Mouse (Mus musculus): Measurements from ENCODE around the gene Dram1. TPM values are rescaled to one million over a fixed set of nuclear protein-coding genes. Genes with fewer than 3 reads are reported as not detected.
"Not testable (repeated sequence)": the region's sequence is repeated elsewhere in the genome, so short reads cannot be mapped to it uniquely, and the experiment has no call there.

Gene Dram1
- polyA plus RNA-seq, 1 experiment from 2014 or later, result 0.55 TPM

DNA sequence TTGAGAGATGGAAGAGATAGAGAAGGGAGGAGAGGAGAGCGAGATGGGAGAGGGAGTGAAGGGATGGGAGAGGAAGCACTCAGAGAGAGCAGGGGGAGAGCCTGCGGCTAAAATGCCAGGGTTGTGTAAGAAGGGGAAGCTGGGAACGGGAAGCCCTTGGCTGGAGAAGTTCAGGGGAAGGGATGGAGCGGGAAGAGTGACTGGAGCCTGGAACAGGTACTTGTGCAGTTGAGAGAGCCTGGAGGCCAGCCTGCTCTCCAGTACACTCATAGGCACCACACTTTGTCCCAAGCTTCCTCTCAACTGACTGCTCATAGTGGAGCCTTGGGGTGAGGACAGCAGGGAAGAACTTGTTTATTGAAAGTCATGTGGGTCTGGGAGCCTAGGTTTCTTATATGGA, 4.6 kb upstream of the Dram1 start:
- 76% methylated on average over 4 of the region's 4 CpGs for WGBS
- Histone ChIP-seq H3K4me3 (no peak overlapping the region), H3K27me3 (replicated peaks) (no peaks in the 10 kb centered on the region), H3K4me2 (replicated peaks) (no peak overlapping the region), H3K9ac (no peak overlapping the region), H3K36me3 (no peaks in the 10 kb centered on the region), H3K27ac (no peak overlapping the region), H3K4me1 (peaks cover 14% of the 10 kb centered on the region), H3K9me3 (no peaks in the 10 kb centered on the region)
- ATAC-seq (ENCODE audit: low FRiP score, low read depth), result no peak

- WGBS, result 79% methylated on average over 6 of the region's 6 CpGs
- ATAC-seq (ENCODE audit: low FRiP score, low read depth), result no peak
- no peak overlapping the region for H3K9ac ChIP-seq
Observed at GRCm38 (mm10) chr10:88382009-88382408, 3.1 kb upstream of the Dram1 start.

DNA sequence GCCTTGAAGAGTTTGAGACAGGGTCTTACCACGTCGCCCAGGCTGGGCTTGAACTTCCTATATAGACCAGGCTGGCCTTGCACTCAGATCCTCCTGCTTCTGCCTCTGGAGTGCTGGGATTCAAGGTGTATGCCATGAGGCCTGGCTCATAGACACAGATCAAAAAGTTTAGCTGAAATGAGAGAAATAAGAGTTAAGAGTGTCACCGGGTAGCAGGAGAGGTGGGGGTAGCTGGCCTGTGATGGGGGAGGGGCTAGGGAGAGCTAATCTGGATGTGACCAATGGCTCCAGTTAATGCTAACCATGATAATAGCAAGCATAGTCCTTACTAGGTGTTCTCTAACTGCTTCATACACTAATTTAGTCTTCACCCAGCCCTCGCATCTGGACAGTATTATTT, 2.4 kb upstream of the Dram1 start:
- no peak overlapping the region for H3K27ac ChIP-seq
- ATAC-seq (ENCODE audit: low FRiP score, low read depth), result no peak
- H3K4me2 ChIP-seq (replicated peaks), result no peak overlapping the region
- H3K36me3 ChIP-seq, result no peaks in the 10 kb centered on the region
- no peak overlapping the region for H3K4me3 ChIP-seq
- no peaks in the 10 kb centered on the region for H3K27me3 ChIP-seq (replicated peaks)
- peaks cover 14% of the 10 kb centered on the region for H3K4me1 ChIP-seq
- 71% methylated on average over 4 of the region's 4 CpGs for WGBS
- H3K9me3 ChIP-seq, result no peaks in the 10 kb centered on the region
- H3K9ac ChIP-seq, result no peak overlapping the region

More at GRCm38 (mm10) chr10:88382009-88382408, 3.1 kb upstream of the Dram1 start:
- no peak overlapping the region for H3K4me3 ChIP-seq
- no peaks in the 10 kb centered on the region for H3K9me3 ChIP-seq
- H3K27ac ChIP-seq, result no peak overlapping the region
- H3K27me3 ChIP-seq (replicated peaks), result no peaks in the 10 kb centered on the region
- H3K4me1 ChIP-seq, result peaks cover 14% of the 10 kb centered on the region
- H3K4me2 ChIP-seq (replicated peaks), result no peak overlapping the region
- H3K36me3 ChIP-seq, result no peaks in the 10 kb centered on the region

DNA sequence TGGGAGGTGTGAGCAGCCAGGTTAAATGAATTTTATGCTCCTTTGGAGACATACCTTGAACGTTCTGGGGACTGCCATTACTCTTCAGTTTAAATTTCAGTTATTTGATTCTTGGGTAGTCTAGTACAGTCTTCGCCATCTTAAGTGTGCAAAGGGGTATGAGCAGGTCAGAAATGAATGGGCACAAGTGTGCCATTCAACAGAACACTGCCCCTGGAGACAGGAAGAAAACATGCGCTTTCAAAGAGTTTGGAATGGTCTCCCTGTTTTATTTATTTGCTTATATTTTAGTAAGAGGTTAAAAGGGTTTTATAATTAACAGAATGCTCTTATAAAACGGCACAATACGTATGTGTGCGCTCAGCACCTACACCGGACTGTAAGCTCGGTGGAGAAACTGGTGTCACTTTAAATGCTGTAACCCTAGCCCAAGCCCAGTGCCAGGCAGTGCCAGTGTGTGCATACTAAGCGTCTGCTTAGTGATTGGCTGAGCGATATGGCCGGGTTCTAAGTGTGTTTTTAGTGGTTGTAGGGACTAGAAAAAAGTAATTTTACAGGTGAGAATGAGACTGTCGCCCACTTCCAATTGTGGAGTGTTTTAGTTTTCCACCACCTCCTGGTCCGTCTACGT, 1.7 kb upstream of the Dram1 start:
- H3K27ac ChIP-seq, result no peak overlapping the region
- WGBS, result 53% methylated on average over 14 of the region's 14 CpGs
- peaks cover 14% of the 10 kb centered on the region for H3K4me1 ChIP-seq
- no peaks in the 10 kb centered on the region for H3K27me3 ChIP-seq (replicated peaks)
- H3K9ac ChIP-seq, result 0 out of 2 replicates have a peak overlapping the region, but pooled peaks have one; percentile 21
- ATAC-seq (ENCODE audit: low FRiP score, low read depth), result no peak
- no peaks in the 10 kb centered on the region for H3K36me3 ChIP-seq
- peak overlapping the region; percentile 90 for H3K4me2 ChIP-seq (replicated peaks)
- H3K4me3 ChIP-seq, result peak overlapping the region; percentile 82; the same call in 1 of the 2 replicates
- H3K9me3 ChIP-seq, result no peaks in the 10 kb centered on the region

GRCm38 (mm10) chr10:88380002-88380401, 1.1 kb upstream of the Dram1 start:
- H3K27me3 ChIP-seq (replicated peaks), result no peaks in the 10 kb centered on the region
- H3K4me1 ChIP-seq, result peaks cover 14% of the 10 kb centered on the region
- no peaks in the 10 kb centered on the region for H3K9me3 ChIP-seq
- no peaks in the 10 kb centered on the region for H3K36me3 ChIP-seq
- 2% methylated on average over 11 of the region's 11 CpGs for WGBS
- H3K27ac ChIP-seq, result no peak overlapping the region
- H3K4me3 ChIP-seq, result peak overlapping the region; percentile 82
- peak overlapping the region; percentile 90 for H3K4me2 ChIP-seq (replicated peaks)
- peak overlapping the region; percentile 82 for H3K9ac ChIP-seq
- 0 out of 2 replicates have a peak, but pooled peaks have one; percentile 23 for ATAC-seq (ENCODE audit: low FRiP score, low read depth)

GRCm38 (mm10) chr10:88377666-88378065, 1.2 kb downstream of the Dram1 start:
- H3K9ac ChIP-seq, result no peak overlapping the region
- 82% methylated on average over 4 of the region's 4 CpGs for WGBS
- no peak for ATAC-seq (ENCODE audit: low FRiP score, low read depth)
- H3K9me3 ChIP-seq, result no peaks in the 10 kb centered on the region
- no peaks in the 10 kb centered on the region for H3K36me3 ChIP-seq
- H3K27me3 ChIP-seq (replicated peaks), result no peaks in the 10 kb centered on the region
- H3K4me2 ChIP-seq (replicated peaks), result no peak overlapping the region
- no peak overlapping the region for H3K4me3 ChIP-seq
- H3K4me1 ChIP-seq, result peaks cover 14% of the 10 kb centered on the region
- no peak overlapping the region for H3K27ac ChIP-seq

DNA sequence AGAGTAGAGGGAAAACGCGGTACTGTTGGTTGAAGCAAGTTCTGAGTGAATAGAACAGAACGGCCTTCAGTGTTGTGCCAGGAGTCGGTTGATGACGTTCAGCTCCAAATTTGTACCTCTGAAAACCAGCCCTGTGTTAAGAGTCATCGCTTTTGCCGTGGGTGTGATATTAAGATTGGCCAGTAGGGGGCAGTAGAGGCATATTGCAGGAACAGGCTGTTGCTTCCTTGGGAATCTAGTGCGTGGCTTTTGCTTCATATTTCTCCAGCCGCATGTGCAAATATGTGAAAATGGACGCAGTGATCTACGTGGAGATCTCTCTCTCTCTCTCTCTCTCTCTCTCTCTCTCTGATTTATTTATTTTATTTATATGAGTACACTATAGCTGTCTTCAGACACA, 2.1 kb downstream of the Dram1 start:
- no peak for ATAC-seq (ENCODE audit: low FRiP score, low read depth)
- H3K27me3 ChIP-seq (replicated peaks), result no peaks in the 10 kb centered on the region
- no peak overlapping the region for H3K4me3 ChIP-seq
- no peaks in the 10 kb centered on the region for H3K36me3 ChIP-seq
- 15% methylated on average over 11 of the region's 11 CpGs for WGBS
- H3K4me1 ChIP-seq, result peaks cover 14% of the 10 kb centered on the region
- H3K9ac ChIP-seq, result no peak overlapping the region
- no peaks in the 10 kb centered on the region for H3K9me3 ChIP-seq
- 0 out of 2 replicates have a peak overlapping the region, but pooled peaks have one; percentile 5 for H3K4me2 ChIP-seq (replicated peaks)
- no peak overlapping the region for H3K27ac ChIP-seq

DNA sequence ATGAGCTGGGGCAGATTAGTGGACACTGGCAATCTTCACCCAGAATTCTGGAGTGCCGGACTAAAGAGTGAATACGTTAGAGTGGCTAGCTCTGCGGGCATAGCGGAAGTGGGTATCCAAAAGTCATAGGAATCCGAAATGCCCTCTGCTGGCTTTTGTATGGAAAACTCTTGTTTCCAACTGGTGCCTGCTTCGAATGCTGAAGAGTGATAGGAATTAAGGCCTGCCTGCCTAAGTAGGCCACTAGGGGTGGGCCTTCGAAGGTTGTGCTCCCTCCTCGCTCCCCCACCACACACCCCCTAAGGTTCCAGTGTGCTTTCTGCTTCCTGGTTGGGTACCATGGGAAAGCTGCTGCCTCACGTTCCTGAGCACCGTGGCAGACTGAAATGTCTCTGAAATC, 3.9 kb downstream of the Dram1 start:
- H3K4me1 ChIP-seq, result peaks cover 6% of the 10 kb centered on the region
- H3K4me2 ChIP-seq (replicated peaks), result no peak overlapping the region
- WGBS, result 34% methylated on average over 10 of the region's 10 CpGs
- no peak overlapping the region for H3K27ac ChIP-seq
- H3K9ac ChIP-seq, result no peak overlapping the region
- ATAC-seq (ENCODE audit: low FRiP score, low read depth), result no peak
- H3K9me3 ChIP-seq, result no peaks in the 10 kb centered on the region
- H3K4me3 ChIP-seq, result no peak overlapping the region
- no peaks in the 10 kb centered on the region for H3K27me3 ChIP-seq (replicated peaks)
- H3K36me3 ChIP-seq, result no peaks in the 10 kb centered on the region

DNA sequence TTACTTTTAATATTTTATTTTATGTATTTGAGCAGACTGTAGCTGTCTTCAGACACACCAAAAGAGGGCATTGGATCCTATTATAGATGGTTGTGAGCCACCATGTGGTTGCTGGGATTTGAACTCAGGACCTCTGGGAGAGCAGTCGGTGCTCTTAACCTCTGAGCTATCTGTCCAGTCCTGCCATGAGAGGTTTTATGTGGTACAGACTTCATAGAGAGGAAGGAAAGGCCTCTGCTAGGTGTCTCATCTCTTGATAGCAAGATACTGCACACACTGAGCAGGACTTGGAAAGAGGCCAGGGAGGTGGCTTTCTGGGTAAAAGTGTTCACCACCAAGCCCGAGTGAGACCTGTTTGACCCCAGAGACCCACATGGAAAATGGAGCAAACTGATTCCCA, 5.9 kb downstream of the Dram1 start:
- H3K9me3 ChIP-seq; H3K27ac ChIP-seq; ATAC-seq (ENCODE audit: low FRiP score, low read depth); H3K4me2 ChIP-seq (replicated peaks); H3K4me1 ChIP-seq; H3K9ac ChIP-seq; H3K4me3 ChIP-seq; H3K36me3 ChIP-seq; H3K27me3 ChIP-seq (replicated peaks): not testable (repeated sequence)
- WGBS, result 85% methylated on average over 2 of the region's 2 CpGs

- no peaks in the 10 kb centered on the region for H3K9me3 ChIP-seq
- no peaks in the 10 kb centered on the region for H3K36me3 ChIP-seq
- no peak overlapping the region for H3K4me3 ChIP-seq
- H3K4me1 ChIP-seq, result no peaks in the 10 kb centered on the region
- H3K27ac ChIP-seq, result no peak overlapping the region
- WGBS, result 93% methylated on average over 4 of the region's 4 CpGs
- no peak for ATAC-seq (ENCODE audit: low FRiP score, low read depth)
- H3K9ac ChIP-seq, result no peak overlapping the region
- H3K4me2 ChIP-seq (replicated peaks), result no peak overlapping the region
- no peaks in the 10 kb centered on the region for H3K27me3 ChIP-seq (replicated peaks)
Observed at GRCm38 (mm10) chr10:88372436-88372835, 6.4 kb downstream of the Dram1 start.

DNA sequence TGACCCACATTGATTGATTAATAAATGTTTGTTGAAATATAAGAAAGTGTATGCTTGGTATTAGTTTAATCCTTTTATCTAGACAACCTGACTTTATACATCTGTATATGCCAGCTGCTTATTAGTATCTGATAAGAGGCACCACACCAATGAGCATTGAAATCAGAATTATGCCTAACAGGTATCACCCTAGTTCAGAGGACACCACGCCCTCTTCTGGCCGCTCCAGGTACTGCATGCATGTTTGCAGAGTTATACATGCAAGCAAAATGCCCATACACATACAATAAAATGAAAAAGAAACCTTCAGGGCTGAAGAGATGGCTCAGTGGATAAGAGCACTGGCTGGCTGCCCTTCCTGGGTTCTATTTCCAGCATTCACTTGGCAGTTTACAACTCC, 7.1 kb downstream of the Dram1 start:
- H3K27me3 ChIP-seq (replicated peaks), result no peaks in the 10 kb centered on the region
- H3K9ac ChIP-seq, result no peak overlapping the region
- no peak overlapping the region for H3K4me2 ChIP-seq (replicated peaks)
- H3K27ac ChIP-seq, result no peak overlapping the region
- no peaks in the 10 kb centered on the region for H3K4me1 ChIP-seq
- no peaks in the 10 kb centered on the region for H3K9me3 ChIP-seq
- H3K4me3 ChIP-seq, result no peak overlapping the region
- no peak for ATAC-seq (ENCODE audit: low FRiP score, low read depth)
- WGBS, result 14% methylated on average over 2 of the region's 2 CpGs
- no peaks in the 10 kb centered on the region for H3K36me3 ChIP-seq

GRCm38 (mm10) chr10:88369233-88369632, 9.6 kb downstream of the Dram1 start:
- no peaks in the 10 kb centered on the region for H3K9me3 ChIP-seq
- H3K27ac ChIP-seq, result no peak overlapping the region
- no peak overlapping the region for H3K9ac ChIP-seq
- H3K36me3 ChIP-seq, result no peaks in the 10 kb centered on the region
- ATAC-seq (ENCODE audit: low FRiP score, low read depth), result no peak
- no peaks in the 10 kb centered on the region for H3K27me3 ChIP-seq (replicated peaks)
- WGBS, result 70% methylated on average over 4 of the region's 4 CpGs
- no peak overlapping the region for H3K4me3 ChIP-seq
- no peaks in the 10 kb centered on the region for H3K4me1 ChIP-seq
- no peak overlapping the region for H3K4me2 ChIP-seq (replicated peaks)

GRCm38 (mm10) chr10:88364221-88364620, 14.7 kb downstream of the Dram1 start:
- no peak overlapping the region for H3K9ac ChIP-seq
- WGBS, result 86% methylated on average over 3 of the region's 3 CpGs
- no peaks in the 10 kb centered on the region for H3K4me1 ChIP-seq
- H3K9me3 ChIP-seq, result no peaks in the 10 kb centered on the region
- no peak overlapping the region for H3K4me3 ChIP-seq
- H3K4me2 ChIP-seq (replicated peaks), result no peak overlapping the region
- H3K27me3 ChIP-seq (replicated peaks), result no peaks in the 10 kb centered on the region
- no peak overlapping the region for H3K27ac ChIP-seq
- H3K36me3 ChIP-seq, result no peaks in the 10 kb centered on the region
- ATAC-seq (ENCODE audit: low FRiP score, low read depth), result no peak

All from neural tube, embryonic 12.5 days (tissue).